Mouse (Mus musculus) forebrain, embryonic 13.5 days (tissue): ENCODE measurements around the gene Ano9. TPM values are rescaled to one million over a fixed set of nuclear protein-coding genes. Genes with fewer than 3 reads are reported as not detected.

ENCODE experiments used
- ATAC-seq: fragments of 200-750 bp; cut with Nextera tagmentation; 2 replicates; pipeline ENCODE4 v1.8.0; 2017
- H3K27ac ChIP-seq: fragments of 300-500 bp; sonication (generic); 2 replicates; pipeline ENCODE4 v1.5.1; 2015; ENCODE audit warnings: inconsistent platforms, mild to moderate bottlenecking, moderate library complexity
- H3K27me3 ChIP-seq: fragments of 300-500 bp; sonication (generic); 2 replicates; pipeline ENCODE4 v1.6.1; 2015; ENCODE audit warnings: mild to moderate bottlenecking, inconsistent platforms
- H3K36me3 ChIP-seq: fragments of 300-500 bp; sonication (generic); 2 replicates; pipeline ENCODE4 v1.6.1; 2015; ENCODE audit warnings: mild to moderate bottlenecking, inconsistent platforms; ENCODE audit not compliant: poor library complexity, severe bottlenecking
- H3K4me1 ChIP-seq: fragments of 300-500 bp; sonication (generic); 2 replicates; pipeline ENCODE4 v1.6.1; 2015; ENCODE audit warnings: inconsistent platforms
- H3K4me2 ChIP-seq: fragments of 300-500 bp; sonication (generic); 2 replicates; pipeline ENCODE4 v1.6.1; 2015; ENCODE audit warnings: inconsistent platforms, mild to moderate bottlenecking, moderate library complexity
- H3K4me3 ChIP-seq: fragments of 300-500 bp; sonication (generic); 2 replicates; pipeline ENCODE4 v1.5.1; 2015; ENCODE audit warnings: mild to moderate bottlenecking, inconsistent platforms
- H3K9ac ChIP-seq: fragments of 300-500 bp; sonication (generic); 2 replicates; pipeline ENCODE4 v1.6.1; 2015; ENCODE audit warnings: mild to moderate bottlenecking, inconsistent platforms
- H3K9me3 ChIP-seq: fragments of 300-500 bp; sonication (generic); replicated peaks from 2 replicates; pipeline ENCODE4 v1.6.1; 2016; ENCODE audit warnings: inconsistent platforms
- WGBS: fragments of 180-500 bp; shearing (Covaris S2); methylation state at CpG from one replicate; pipeline ENCODE4 v1.1.7; 2015; 5-methylcytosine and 5-hydroxymethylcytosine counted together
- polyA plus RNA-seq: library from polyadenylated mRNA; unstranded; fragments of >200 nt; fragmentation: Nextera tagmentation; extraction: Ambion mirVana; gene quantifications from 2 replicates; pipeline ENCODE4 v1.2.1, GENCODE M21; 2015

Ano9 gene
- polyA plus RNA-seq, 1 experiment from 2014 or later, result not detected

DNA sequence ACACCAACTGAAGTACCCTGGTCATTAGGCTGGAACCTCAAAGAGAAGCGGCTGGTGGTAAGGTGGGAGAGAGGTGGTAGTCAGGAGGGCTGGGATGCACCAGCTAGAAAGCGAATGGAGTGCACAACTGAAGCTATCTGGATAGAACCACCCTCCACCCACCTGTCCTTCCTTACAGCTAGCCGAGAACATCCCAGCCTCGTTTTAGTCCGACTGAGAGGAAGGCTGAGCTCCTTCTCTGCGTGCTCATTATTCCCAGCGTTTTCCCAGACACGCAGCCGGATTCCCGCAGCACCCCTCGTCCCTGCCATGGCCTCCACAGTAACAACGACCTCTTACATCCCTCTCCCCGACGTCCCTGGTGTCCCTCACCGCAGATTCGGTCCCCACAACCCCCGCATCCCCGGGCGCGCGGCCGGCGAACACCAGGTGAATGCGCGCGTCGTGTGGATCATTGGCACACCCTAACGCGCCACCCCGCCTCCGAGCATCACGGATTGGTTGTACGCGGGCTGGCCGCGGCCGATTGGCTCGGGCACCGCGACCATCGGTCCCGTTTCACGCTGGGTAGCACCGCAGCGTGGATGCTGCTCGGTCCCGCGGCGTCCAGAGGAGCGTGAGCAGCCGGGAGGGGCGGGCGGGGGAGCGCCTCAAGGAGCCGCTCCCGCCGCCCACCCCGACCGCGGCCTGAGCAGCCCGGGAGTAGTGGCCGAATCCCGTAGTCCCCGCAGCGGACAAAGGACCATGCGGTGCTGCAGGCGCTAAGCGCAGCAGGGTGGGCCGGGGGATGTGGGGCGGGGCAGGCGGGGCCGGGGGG, 57.0 kb downstream of the Ano9 start, which contains the start of gene B4galnt4:
TSS of gene B4galnt4 (plus strand) at position 679 of the 817 bp plus-strand sequence.
- WGBS, result under 1% methylated on average over 68 of the region's 72 CpGs
- H3K4me1 ChIP-seq, result peaks cover 24% of the 10 kb centered on the region
- peaks cover 31% of the 10 kb centered on the region for H3K36me3 ChIP-seq
- H3K4me2 ChIP-seq, result peak within 1 kb of the TSS; percentile 89
- H3K9ac ChIP-seq, result peak within 1 kb of the TSS; percentile 96
- peak within 1 kb of the TSS; percentile 76 for H3K4me3 ChIP-seq
- no peaks in the 10 kb centered on the region for H3K27me3 ChIP-seq
- H3K9me3 ChIP-seq, result no peaks in the 10 kb centered on the region
- peak within 1 kb of the TSS; percentile 79 for H3K27ac ChIP-seq
- peak; percentile 99 for ATAC-seq

DNA sequence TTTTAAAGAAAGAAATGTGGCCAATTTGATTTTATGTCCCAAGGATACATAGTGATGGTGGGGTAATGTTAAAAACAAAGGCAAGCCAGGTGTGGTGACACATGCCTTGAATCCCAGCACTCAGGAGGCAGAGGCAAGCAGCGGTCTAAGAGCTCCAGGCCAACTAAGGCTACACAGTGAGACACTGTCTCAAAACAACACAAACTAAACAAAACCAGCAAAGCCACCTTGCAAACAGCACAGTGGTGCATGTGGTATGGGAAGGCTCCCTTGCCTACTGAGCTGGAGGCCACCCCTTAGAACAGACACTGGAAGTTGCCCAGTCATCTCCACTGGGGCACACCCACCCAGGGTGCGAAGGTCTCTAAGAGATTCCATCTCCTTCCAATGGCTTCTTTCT, 57.7 kb downstream of the Ano9 start:
- Histone ChIP-seq H3K4me3 (peak overlapping the region; percentile 76), H3K4me2 (peak overlapping the region; percentile 89), H3K9ac (peak overlapping the region; percentile 96), H3K9me3 (no peaks in the 10 kb centered on the region), H3K27me3 (no peaks in the 10 kb centered on the region), H3K27ac (peak overlapping the region; percentile 79), H3K36me3 (peaks cover 24% of the 10 kb centered on the region), H3K4me1 (peaks cover 24% of the 10 kb centered on the region)
- WGBS, result 69% methylated on average over 2 of the region's 2 CpGs
- ATAC-seq, result 0 out of 2 replicates have a peak, but pooled peaks have one; percentile 5

- H3K36me3 ChIP-seq, result peaks cover 13% of the 10 kb centered on the region
- H3K4me2 ChIP-seq, result no peak overlapping the region
- no peaks in the 10 kb centered on the region for H3K9me3 ChIP-seq
- no peak for ATAC-seq
- 93% methylated on average over 14 of the region's 14 CpGs for WGBS
- no peaks in the 10 kb centered on the region for H3K27me3 ChIP-seq
- no peak overlapping the region for H3K9ac ChIP-seq
- no peak overlapping the region for H3K4me3 ChIP-seq
- H3K27ac ChIP-seq, result no peak overlapping the region
- peaks cover 24% of the 10 kb centered on the region for H3K4me1 ChIP-seq
Observed at GRCm38 (mm10) chr7:141058601-141059341, 58.8 kb downstream of the Ano9 start.

DNA sequence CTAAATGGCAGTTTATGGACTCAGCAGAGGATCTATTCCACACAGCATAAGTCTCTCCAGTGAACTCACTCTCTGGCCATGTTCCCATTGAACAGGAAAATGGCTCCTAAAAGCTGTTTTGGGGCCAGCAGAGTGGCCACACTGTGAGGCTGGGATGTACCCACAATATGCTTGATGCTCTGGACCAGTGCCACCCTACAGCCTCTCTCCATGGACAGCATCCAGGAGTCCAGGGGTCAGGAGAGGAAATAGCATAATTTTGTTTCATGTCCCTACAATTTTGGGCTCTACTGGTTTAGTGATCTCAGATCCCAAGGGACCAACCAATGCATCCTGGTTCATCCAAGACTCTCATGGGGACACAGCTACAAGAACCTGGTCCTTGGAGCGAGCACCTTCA, 60.1 kb downstream of the Ano9 start:
- Histone ChIP-seq H3K27me3 (no peaks in the 10 kb centered on the region; the same call in 1 of the 2 replicates), H3K4me1 (peaks cover 20% of the 10 kb centered on the region), H3K4me3 (no peak overlapping the region), H3K27ac (no peak overlapping the region), H3K36me3 (peaks cover 2% of the 10 kb centered on the region; the same call in 1 of the 2 replicates), H3K4me2 (no peak overlapping the region), H3K9ac (no peak overlapping the region), H3K9me3 (no peaks in the 10 kb centered on the region)
- WGBS, result 89% methylated on average over 1 of the region's 1 CpGs
- no peak for ATAC-seq

DNA sequence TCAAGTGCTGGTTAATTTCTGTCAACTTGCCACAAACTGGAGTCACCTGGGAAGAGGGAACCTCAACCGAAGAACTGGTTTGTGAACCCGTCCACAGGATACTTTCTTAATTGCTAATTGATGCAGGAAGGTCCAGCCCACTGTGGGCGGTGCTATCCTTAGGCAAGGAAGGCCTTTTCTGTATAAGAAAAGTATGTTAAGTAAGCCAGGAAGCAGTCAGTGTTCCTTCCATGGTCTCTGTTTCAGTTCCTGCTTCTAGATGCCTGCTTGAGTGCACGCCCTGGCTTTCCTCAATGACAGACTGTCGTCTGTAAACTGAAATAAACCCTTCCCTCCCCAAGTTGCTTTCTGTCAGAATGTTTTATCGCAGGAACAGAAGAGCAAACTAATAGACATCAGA, 60.6 kb downstream of the Ano9 start:
- ATAC-seq, result no peak
- Histone ChIP-seq H3K9ac (no peak overlapping the region), H3K9me3 (no peaks in the 10 kb centered on the region), H3K4me2 (no peak overlapping the region), H3K27me3 (no peaks in the 10 kb centered on the region; the same call in 1 of the 2 replicates), H3K4me1 (peaks cover 14% of the 10 kb centered on the region), H3K27ac (no peak overlapping the region), H3K4me3 (no peak overlapping the region), H3K36me3 (no peaks in the 10 kb centered on the region)
- WGBS, result 92% methylated on average over 6 of the region's 6 CpGs

DNA sequence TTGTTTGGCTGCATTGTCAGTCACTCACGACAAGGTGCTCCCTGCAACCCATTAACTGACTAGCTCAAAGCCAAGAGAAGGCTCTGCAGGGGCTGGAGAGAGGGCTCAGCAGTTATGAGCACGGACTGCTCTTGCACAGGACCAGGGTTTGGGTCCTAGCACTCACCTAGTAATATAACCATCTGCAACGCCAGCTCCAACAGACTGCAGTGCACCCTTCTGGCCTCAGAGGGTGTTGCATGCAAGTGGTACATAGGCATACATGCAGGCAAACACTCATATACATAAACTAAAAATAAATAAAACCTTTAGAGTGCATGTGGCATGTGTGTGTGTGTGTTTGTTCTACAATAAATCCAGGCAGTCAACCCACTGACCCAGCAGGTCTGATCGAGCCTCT, 61.8 kb downstream of the Ano9 start:
- H3K4me1 ChIP-seq, result peaks cover 9% of the 10 kb centered on the region
- H3K4me2 ChIP-seq, result no peak overlapping the region
- ATAC-seq, result no peak
- H3K27me3 ChIP-seq, result no peaks in the 10 kb centered on the region; the same call in 1 of the 2 replicates
- H3K9ac ChIP-seq, result no peak overlapping the region
- no peaks in the 10 kb centered on the region for H3K36me3 ChIP-seq
- H3K9me3 ChIP-seq, result no peaks in the 10 kb centered on the region
- H3K4me3 ChIP-seq, result no peak overlapping the region
- H3K27ac ChIP-seq, result no peak overlapping the region
- 88% methylated on average over 4 of the region's 4 CpGs for WGBS

DNA sequence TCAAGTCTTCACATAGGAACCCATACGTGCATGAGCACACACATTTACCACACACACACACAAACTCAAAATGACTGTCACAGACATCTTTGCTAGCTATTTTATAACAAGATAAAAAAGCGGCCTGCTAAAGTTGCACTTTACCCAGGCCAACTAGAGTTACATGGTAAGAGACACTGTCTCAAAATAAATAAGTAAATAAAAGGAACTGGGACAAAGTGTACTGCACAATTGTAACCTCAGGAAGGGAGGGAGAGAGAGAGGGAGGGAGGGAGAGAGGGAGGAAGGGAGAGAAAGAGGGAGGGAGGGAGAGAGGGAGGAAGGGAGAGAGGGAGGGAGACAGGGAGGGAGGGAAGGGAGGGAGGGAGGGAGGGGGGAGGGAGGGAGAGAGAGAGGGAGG, 65.2 kb downstream of the Ano9 start:
- ATAC-seq, result no peak
- Histone ChIP-seq H3K4me3 (no peak overlapping the region), H3K9me3 (no peaks in the 10 kb centered on the region; the same call in 1 of the 2 replicates), H3K9ac (no peak overlapping the region), H3K27me3 (no peaks in the 10 kb centered on the region; the same call in 1 of the 2 replicates), H3K4me2 (no peak overlapping the region), H3K36me3 (no peaks in the 10 kb centered on the region), H3K27ac (no peak overlapping the region), H3K4me1 (peaks cover 7% of the 10 kb centered on the region)
- WGBS, result 84% methylated on average over 2 of the region's 2 CpGs

GRCm38 (mm10) chr7:141052016-141052415, 65.6 kb downstream of the Ano9 start:
- H3K4me1 ChIP-seq, result peaks cover 7% of the 10 kb centered on the region
- no peak for ATAC-seq
- H3K27ac ChIP-seq, result no peak overlapping the region
- no peaks in the 10 kb centered on the region; the same call in 1 of the 2 replicates for H3K27me3 ChIP-seq
- H3K9ac ChIP-seq, result no peak overlapping the region
- H3K4me3 ChIP-seq, result no peak overlapping the region
- no peaks in the 10 kb centered on the region for H3K36me3 ChIP-seq
- WGBS, result 92% methylated on average over 4 of the region's 4 CpGs
- no peak overlapping the region for H3K4me2 ChIP-seq
- no peaks in the 10 kb centered on the region; the same call in 1 of the 2 replicates for H3K9me3 ChIP-seq

Other genes starting within 250 kb of the Ano9 start
- gene Psmd13, start 235.8 kb downstream of the Ano9 start, polyA plus RNA-seq, result 310 and 318 TPM in 2 replicates
- gene Sirt3, start 235.5 kb downstream of the Ano9 start, polyA plus RNA-seq, result 29.4 and 31.0 TPM in 2 replicates
- gene Cox8b, start 217.4 kb downstream of the Ano9 start, polyA plus RNA-seq, result not detected in 2 replicates
- gene Nlrp6, start 196.9 kb downstream of the Ano9 start, polyA plus RNA-seq, result 0.22 and 0.28 TPM in 2 replicates
- 8.2 and 9.4 TPM in 2 replicates for gene Pgghg, start 176.4 kb downstream of the Ano9 start, polyA plus RNA-seq
- 0.45 and 0.64 TPM in 2 replicates for gene Ifitm5, start 167.5 kb downstream of the Ano9 start, polyA plus RNA-seq
- not detected in 2 replicates for gene Gm45717, start 161.9 kb downstream of the Ano9 start, polyA plus RNA-seq
- 147 and 153 TPM in 2 replicates for gene Ifitm2, start 161.8 kb downstream of the Ano9 start, polyA plus RNA-seq
- 2.7 and 4.8 TPM in 2 replicates for gene Ifitm1, start 150.6 kb downstream of the Ano9 start, polyA plus RNA-seq
- 12.7 and 18.1 TPM in 2 replicates for gene Ifitm3, start 107.0 kb downstream of the Ano9 start, polyA plus RNA-seq
- gene Ifitm6, start 99.9 kb downstream of the Ano9 start, polyA plus RNA-seq, result not detected in 2 replicates
- not detected in 2 replicates for gene Gm17387, start 88.7 kb downstream of the Ano9 start, polyA plus RNA-seq
- 33.0 and 34.7 TPM in 2 replicates for gene B4galnt4, start 56.7 kb downstream of the Ano9 start, polyA plus RNA-seq
- gene Pkp3, start 39.6 kb downstream of the Ano9 start, polyA plus RNA-seq, result 0.25 TPM in 1 of 2 replicates, not detected in the other
- 1.5 and 1.7 TPM in 2 replicates for gene Sigirr, start 17.2 kb downstream of the Ano9 start, polyA plus RNA-seq
- gene Ptdss2, start 4.6 kb upstream of the Ano9 start, polyA plus RNA-seq, result 61.1 and 69.5 TPM in 2 replicates
- 40.7 and 45.2 TPM in 2 replicates for gene Rnh1, start 55.1 kb upstream of the Ano9 start, polyA plus RNA-seq
- gene Hras, start 76.2 kb upstream of the Ano9 start, polyA plus RNA-seq, result 67.2 and 73.9 TPM in 2 replicates
- 12.6 and 17.3 TPM in 2 replicates for gene Lrrc56, start 76.4 kb upstream of the Ano9 start, polyA plus RNA-seq
- gene Lmntd2, start 96.3 kb upstream of the Ano9 start, polyA plus RNA-seq, result 2.1 and 2.3 TPM in 2 replicates
- gene Rassf7, start 98.1 kb upstream of the Ano9 start, polyA plus RNA-seq, result 29.4 and 33.8 TPM in 2 replicates
- gene Phrf1, start 111.0 kb upstream of the Ano9 start, polyA plus RNA-seq, result 82.4 and 91.3 TPM in 2 replicates
- 1.0 and 1.1 TPM in 2 replicates for gene Irf7, start 148.7 kb upstream of the Ano9 start, polyA plus RNA-seq
- not detected in 2 replicates for gene Cdhr5, start 159.0 kb upstream of the Ano9 start, polyA plus RNA-seq
- 0.60 and 0.62 TPM in 2 replicates for gene Sct, start 161.3 kb upstream of the Ano9 start, polyA plus RNA-seq
- 0.55 and 0.70 TPM in 2 replicates for gene Drd4, start 174.2 kb upstream of the Ano9 start, polyA plus RNA-seq
- gene Deaf1, start 209.9 kb upstream of the Ano9 start, polyA plus RNA-seq, result 88.1 and 105 TPM in 2 replicates
- gene Tmem80, start 209.9 kb upstream of the Ano9 start, polyA plus RNA-seq, result 61.3 and 66.0 TPM in 2 replicates
- gene Eps8l2, start 221.1 kb upstream of the Ano9 start, polyA plus RNA-seq, result 0.43 and 0.64 TPM in 2 replicates